Mouse (Mus musculus): ENCODE data around the gene Ttc41. TPM values are rescaled to one million over a fixed set of nuclear protein-coding genes. Genes with fewer than 3 reads are reported as not detected.

Gene Ttc41
- polyA plus RNA-seq, 1 experiment from 2014 or later, result 1.6 TPM

- DNase-seq (ENCODE audit: low spot score) (no peak), ATAC-seq (replicated peaks; ENCODE audit: insufficient number of reproducible peaks, low FRiP score, low TSS enrichment, low read depth) (no peak)
- H3K4me3 ChIP-seq (ENCODE audit: low read depth, low read length), result peak overlapping the region; percentile 61
- H3K27me3 ChIP-seq (ENCODE audit: control insufficient read depth, insufficient read depth, low read length), result no peaks in the 10 kb centered on the region
- H3K4me2 ChIP-seq (ENCODE audit: low read depth, low read length), result peak overlapping the region; percentile 99
- 15% methylated on average over 12 of the region's 12 CpGs for WGBS
- no peak overlapping the region for H3K9ac ChIP-seq (replicated peaks; ENCODE audit: low read length)
- no peaks in the 10 kb centered on the region for H3K4me1 ChIP-seq (ENCODE audit: control insufficient read depth, insufficient read depth, low read length)
- H3K9me3 ChIP-seq (replicated peaks; ENCODE audit: control insufficient read depth, low read length), result no peaks in the 10 kb centered on the region
- H3K36me3 ChIP-seq (replicated peaks; ENCODE audit: control insufficient read depth, insufficient read depth, low read depth, low read length), result no peaks in the 10 kb centered on the region
- no peak overlapping the region for H3K27ac ChIP-seq (replicated peaks; ENCODE audit: low read depth, low read length)
Measured at GRCm38 (mm10) chr10:86779816-86780500, 74.3 kb downstream of the Ttc41 start.

- no peak for DNase-seq (ENCODE audit: low spot score)
- ATAC-seq (replicated peaks; ENCODE audit: insufficient number of reproducible peaks, low FRiP score, low TSS enrichment, low read depth), result no peak
- Histone ChIP-seq H3K27ac (replicated peaks; ENCODE audit: low read depth, low read length) (no peak overlapping the region), H3K4me2 (ENCODE audit: low read depth, low read length) (no peak overlapping the region), H3K9ac (replicated peaks; ENCODE audit: low read length) (no peak overlapping the region), H3K27me3 (ENCODE audit: control insufficient read depth, insufficient read depth, low read length) (no peaks in the 10 kb centered on the region), H3K9me3 (replicated peaks; ENCODE audit: control insufficient read depth, low read length) (no peaks in the 10 kb centered on the region), H3K4me1 (ENCODE audit: control insufficient read depth, insufficient read depth, low read length) (no peaks in the 10 kb centered on the region), H3K4me3 (ENCODE audit: low read depth, low read length) (no peak overlapping the region), H3K36me3 (replicated peaks; ENCODE audit: control insufficient read depth, insufficient read depth, low read depth, low read length) (no peaks in the 10 kb centered on the region)
- WGBS, result 27% methylated on average over 5 of the region's 5 CpGs
Measured at GRCm38 (mm10) chr10:86781641-86782040, 76.0 kb downstream of the Ttc41 start.

GRCm38 (mm10) chr10:86782656-86783055 lies 77.0 kb downstream of the Ttc41 start:
- H3K27ac ChIP-seq (replicated peaks; ENCODE audit: low read depth, low read length), result no peak overlapping the region
- H3K9me3 ChIP-seq (replicated peaks; ENCODE audit: control insufficient read depth, low read length), result no peaks in the 10 kb centered on the region
- ATAC-seq (replicated peaks; ENCODE audit: insufficient number of reproducible peaks, low FRiP score, low TSS enrichment, low read depth) (no peak), DNase-seq (ENCODE audit: low spot score) (no peak)
- H3K4me1 ChIP-seq (ENCODE audit: control insufficient read depth, insufficient read depth, low read length), result no peaks in the 10 kb centered on the region
- H3K4me2 ChIP-seq (ENCODE audit: low read depth, low read length), result no peak overlapping the region
- H3K9ac ChIP-seq (replicated peaks; ENCODE audit: low read length), result no peak overlapping the region
- 58% methylated on average over 5 of the region's 5 CpGs for WGBS
- H3K27me3 ChIP-seq (ENCODE audit: control insufficient read depth, insufficient read depth, low read length), result no peaks in the 10 kb centered on the region
- no peaks in the 10 kb centered on the region for H3K36me3 ChIP-seq (replicated peaks; ENCODE audit: control insufficient read depth, insufficient read depth, low read depth, low read length)
- no peak overlapping the region for H3K4me3 ChIP-seq (ENCODE audit: low read depth, low read length)

- 86% methylated on average over 5 of the region's 5 CpGs for WGBS
- Histone ChIP-seq H3K9ac (replicated peaks; ENCODE audit: low read length) (no peak overlapping the region), H3K4me1 (ENCODE audit: control insufficient read depth, insufficient read depth, low read length) (no peaks in the 10 kb centered on the region), H3K27ac (replicated peaks; ENCODE audit: low read depth, low read length) (no peak overlapping the region), H3K9me3 (replicated peaks; ENCODE audit: control insufficient read depth, low read length) (no peaks in the 10 kb centered on the region), H3K36me3 (replicated peaks; ENCODE audit: control insufficient read depth, insufficient read depth, low read depth, low read length) (no peaks in the 10 kb centered on the region), H3K27me3 (ENCODE audit: control insufficient read depth, insufficient read depth, low read length) (no peaks in the 10 kb centered on the region), H3K4me3 (ENCODE audit: low read depth, low read length) (no peak overlapping the region), H3K4me2 (ENCODE audit: low read depth, low read length) (no peak overlapping the region)
- DNase-seq (ENCODE audit: low spot score) (no peak), ATAC-seq (replicated peaks; ENCODE audit: insufficient number of reproducible peaks, low FRiP score, low TSS enrichment, low read depth) (no peak)
Measured at GRCm38 (mm10) chr10:86783561-86783960, 78.0 kb downstream of the Ttc41 start.

- no peaks in the 10 kb centered on the region for H3K9me3 ChIP-seq (replicated peaks; ENCODE audit: control insufficient read depth, low read length)
- ATAC-seq (replicated peaks; ENCODE audit: insufficient number of reproducible peaks, low FRiP score, low TSS enrichment, low read depth), result no peak
- H3K9ac ChIP-seq (replicated peaks; ENCODE audit: low read length), result no peak overlapping the region
- WGBS, result 81% methylated on average over 5 of the region's 5 CpGs
- H3K4me1 ChIP-seq (ENCODE audit: control insufficient read depth, insufficient read depth, low read length), result no peaks in the 10 kb centered on the region
- no peaks in the 10 kb centered on the region for H3K36me3 ChIP-seq (replicated peaks; ENCODE audit: control insufficient read depth, insufficient read depth, low read depth, low read length)
- no peaks in the 10 kb centered on the region for H3K27me3 ChIP-seq (ENCODE audit: control insufficient read depth, insufficient read depth, low read length)
- no peak overlapping the region for H3K4me2 ChIP-seq (ENCODE audit: low read depth, low read length)
- no peak overlapping the region for H3K4me3 ChIP-seq (ENCODE audit: low read depth, low read length)
- DNase-seq (ENCODE audit: low spot score), result no peak
- no peak overlapping the region for H3K27ac ChIP-seq (replicated peaks; ENCODE audit: low read depth, low read length)
Measured at GRCm38 (mm10) chr10:86784126-86784675, 78.6 kb downstream of the Ttc41 start.

GRCm38 (mm10) chr10:86785396-86785795 lies 79.8 kb downstream of the Ttc41 start:
- H3K36me3 ChIP-seq (replicated peaks; ENCODE audit: control insufficient read depth, insufficient read depth, low read depth, low read length), result no peaks in the 10 kb centered on the region

GRCm38 (mm10) chr10:86786083-86786482 lies 80.5 kb downstream of the Ttc41 start:
- WGBS, result 95% methylated on average over 5 of the region's 5 CpGs
- no peaks in the 10 kb centered on the region for H3K27me3 ChIP-seq (ENCODE audit: control insufficient read depth, insufficient read depth, low read length)
- no peaks in the 10 kb centered on the region for H3K36me3 ChIP-seq (replicated peaks; ENCODE audit: control insufficient read depth, insufficient read depth, low read depth, low read length)
- no peak overlapping the region for H3K4me3 ChIP-seq (ENCODE audit: low read depth, low read length)
- no peak overlapping the region for H3K9ac ChIP-seq (replicated peaks; ENCODE audit: low read length)
- no peak for DNase-seq (ENCODE audit: low spot score)
- H3K4me2 ChIP-seq (ENCODE audit: low read depth, low read length), result no peak overlapping the region
- ATAC-seq (replicated peaks; ENCODE audit: insufficient number of reproducible peaks, low FRiP score, low TSS enrichment, low read depth), result no peak
- H3K27ac ChIP-seq (replicated peaks; ENCODE audit: low read depth, low read length), result no peak overlapping the region
- H3K4me1 ChIP-seq (ENCODE audit: control insufficient read depth, insufficient read depth, low read length), result no peaks in the 10 kb centered on the region
- no peaks in the 10 kb centered on the region for H3K9me3 ChIP-seq (replicated peaks; ENCODE audit: control insufficient read depth, low read length)

More at GRCm38 (mm10) chr10:86785396-86785795, 79.8 kb downstream of the Ttc41 start:
- ATAC-seq (replicated peaks; ENCODE audit: insufficient number of reproducible peaks, low FRiP score, low TSS enrichment, low read depth), result no peak
- H3K4me2 ChIP-seq (ENCODE audit: low read depth, low read length), result no peak overlapping the region
- no peaks in the 10 kb centered on the region for H3K9me3 ChIP-seq (replicated peaks; ENCODE audit: control insufficient read depth, low read length)
- H3K9ac ChIP-seq (replicated peaks; ENCODE audit: low read length), result no peak overlapping the region
- H3K27ac ChIP-seq (replicated peaks; ENCODE audit: low read depth, low read length), result no peak overlapping the region
- no peaks in the 10 kb centered on the region for H3K4me1 ChIP-seq (ENCODE audit: control insufficient read depth, insufficient read depth, low read length)
- H3K4me3 ChIP-seq (ENCODE audit: low read depth, low read length), result no peak overlapping the region
- H3K27me3 ChIP-seq (ENCODE audit: control insufficient read depth, insufficient read depth, low read length), result no peaks in the 10 kb centered on the region
- no peak for DNase-seq (ENCODE audit: low spot score)
- 82% methylated on average over 2 of the region's 2 CpGs for WGBS

GRCm38 (mm10) chr10:86788193-86788592 lies 82.6 kb downstream of the Ttc41 start:
- no peak for ATAC-seq (replicated peaks; ENCODE audit: insufficient number of reproducible peaks, low FRiP score, low TSS enrichment, low read depth)
- no peak overlapping the region for H3K4me3 ChIP-seq (ENCODE audit: low read depth, low read length)
- H3K4me1 ChIP-seq (ENCODE audit: control insufficient read depth, insufficient read depth, low read length), result no peaks in the 10 kb centered on the region
- H3K9me3 ChIP-seq (replicated peaks; ENCODE audit: control insufficient read depth, low read length), result no peaks in the 10 kb centered on the region
- no peak overlapping the region for H3K9ac ChIP-seq (replicated peaks; ENCODE audit: low read length)
- no peaks in the 10 kb centered on the region for H3K27me3 ChIP-seq (ENCODE audit: control insufficient read depth, insufficient read depth, low read length)
- no peak overlapping the region for H3K27ac ChIP-seq (replicated peaks; ENCODE audit: low read depth, low read length)
- H3K4me2 ChIP-seq (ENCODE audit: low read depth, low read length), result no peak overlapping the region
- no peak for DNase-seq (ENCODE audit: low spot score)
- WGBS, result 52% methylated on average over 5 of the region's 5 CpGs
- no peaks in the 10 kb centered on the region for H3K36me3 ChIP-seq (replicated peaks; ENCODE audit: control insufficient read depth, insufficient read depth, low read depth, low read length)

All from embryonic facial prominence, embryonic 11.5 days (tissue).